Mouse (Mus musculus) brain, embryonic 18.5 days (tissue): ENCODE measurements around the gene Cdk6.

ENCODE experiments used
- DNase-seq: peaks from one replicate; pipeline ENCODE4 v3.0.0-alpha.2; 2012; ENCODE audit warnings: low read depth, low spot score

The Cdk6 gene

GRCm38 (mm10) chr5:3483054-3483722 is 141.9 kb downstream of the Cdk6 start:
- DNase-seq = no peak

DNA sequence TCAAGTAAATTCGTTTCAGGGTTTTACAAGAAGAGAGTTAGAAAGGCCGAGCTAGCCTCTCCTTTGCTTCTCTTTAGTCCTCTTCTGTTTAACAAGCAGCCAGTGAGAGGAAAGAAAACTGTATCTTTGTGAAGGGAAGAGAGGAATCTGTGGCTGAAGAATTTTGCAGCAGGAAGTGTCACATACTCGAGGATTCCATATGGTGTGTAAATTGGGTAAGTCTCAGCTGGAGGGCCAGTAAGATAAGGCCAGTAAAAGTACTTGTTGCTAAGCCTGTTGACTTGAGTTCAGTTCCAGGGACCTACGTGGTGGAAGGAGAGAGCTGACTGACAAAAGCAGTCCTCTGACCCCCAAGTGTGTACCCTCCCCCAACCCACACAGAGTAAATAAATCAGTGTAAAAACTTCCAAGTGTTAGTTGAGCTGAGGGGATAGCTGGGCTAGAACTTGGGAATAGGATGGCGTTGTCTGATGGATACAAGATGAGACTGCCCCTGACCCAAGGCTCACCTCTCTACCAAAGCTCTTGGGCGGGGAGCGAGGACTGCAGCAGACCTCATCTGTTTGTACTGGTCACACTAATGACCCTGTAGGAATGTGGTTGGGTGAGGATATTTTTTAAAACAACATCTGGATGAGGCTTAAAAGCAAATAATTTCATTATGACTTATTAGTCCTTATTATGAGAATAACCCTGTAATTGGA is 145.4 kb downstream of the Cdk6 start:
- DNase-seq = no peak

- DNase-seq = no peak
Observed at GRCm38 (mm10) chr5:3488146-3488774, 147.0 kb downstream of the Cdk6 start.

DNA sequence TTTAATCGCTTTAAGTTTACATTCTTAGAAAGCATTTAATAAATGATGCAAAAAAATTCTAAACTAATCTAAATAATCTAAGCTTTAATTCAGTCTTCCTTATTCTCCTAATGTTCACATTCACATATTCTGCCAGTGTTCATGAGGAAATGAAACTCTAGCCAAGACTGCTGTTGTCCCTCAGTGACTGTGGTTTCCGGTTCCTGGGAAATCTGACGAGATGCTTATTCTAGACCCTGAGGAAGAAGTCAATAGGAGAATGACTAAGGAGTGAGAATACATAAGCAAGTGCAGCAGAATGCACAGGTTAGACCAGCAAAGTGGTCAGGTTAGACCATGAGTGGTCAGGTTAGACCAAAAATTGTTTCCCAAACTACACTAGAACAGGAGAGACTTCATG is 149.1 kb downstream of the Cdk6 start:
- no peak for DNase-seq

GRCm38 (mm10) chr5:3491084-3491483 is 149.8 kb downstream of the Cdk6 start:
- no peak for DNase-seq

- no peak for DNase-seq
Observed at GRCm38 (mm10) chr5:3491883-3492282, 150.6 kb downstream of the Cdk6 start.

GRCm38 (mm10) chr5:3492776-3493636 is 151.7 kb downstream of the Cdk6 start:
- DNase-seq = no peak

GRCm38 (mm10) chr5:3493968-3494367 is 152.7 kb downstream of the Cdk6 start:
- DNase-seq = no peak

- no peak for DNase-seq
Observed at GRCm38 (mm10) chr5:3494452-3495187, 153.3 kb downstream of the Cdk6 start.

- no peak for DNase-seq
Observed at GRCm38 (mm10) chr5:3497505-3497925, 156.2 kb downstream of the Cdk6 start.

- no peak for DNase-seq
Observed at GRCm38 (mm10) chr5:3500298-3500697, 159.0 kb downstream of the Cdk6 start.

- no peak for DNase-seq
Observed at GRCm38 (mm10) chr5:3500957-3501563, 159.8 kb downstream of the Cdk6 start.

- no peak for DNase-seq
Observed at GRCm38 (mm10) chr5:3501564-3502001, 160.3 kb downstream of the Cdk6 start.

- DNase-seq = no peak
Observed at GRCm38 (mm10) chr5:3502610-3503350, 161.5 kb downstream of the Cdk6 start.

- no peak for DNase-seq
Observed at GRCm38 (mm10) chr5:3503373-3503772, 162.1 kb downstream of the Cdk6 start.

- DNase-seq = no peak
Observed at GRCm38 (mm10) chr5:3503836-3504323, 162.6 kb downstream of the Cdk6 start.

DNA sequence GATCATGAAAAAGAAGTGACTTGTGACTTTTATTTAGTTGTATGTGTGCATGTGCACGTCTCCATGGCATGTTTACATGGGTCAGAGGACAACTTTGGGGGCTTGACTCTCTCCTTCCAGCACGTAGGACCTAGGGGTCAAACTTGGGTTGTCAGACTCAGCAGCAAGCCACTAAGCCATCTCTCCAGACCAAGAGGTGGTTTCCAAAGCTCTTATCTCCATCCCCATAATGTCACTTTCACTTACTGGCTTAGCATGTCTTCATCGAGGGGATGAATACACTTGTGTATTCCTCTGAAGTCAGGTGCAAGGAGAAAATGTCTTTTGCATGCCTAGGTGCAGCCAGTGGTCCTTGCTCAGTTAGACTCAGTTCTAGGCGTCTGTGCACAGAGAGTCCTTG is 163.2 kb downstream of the Cdk6 start:
- no peak for DNase-seq

DNA sequence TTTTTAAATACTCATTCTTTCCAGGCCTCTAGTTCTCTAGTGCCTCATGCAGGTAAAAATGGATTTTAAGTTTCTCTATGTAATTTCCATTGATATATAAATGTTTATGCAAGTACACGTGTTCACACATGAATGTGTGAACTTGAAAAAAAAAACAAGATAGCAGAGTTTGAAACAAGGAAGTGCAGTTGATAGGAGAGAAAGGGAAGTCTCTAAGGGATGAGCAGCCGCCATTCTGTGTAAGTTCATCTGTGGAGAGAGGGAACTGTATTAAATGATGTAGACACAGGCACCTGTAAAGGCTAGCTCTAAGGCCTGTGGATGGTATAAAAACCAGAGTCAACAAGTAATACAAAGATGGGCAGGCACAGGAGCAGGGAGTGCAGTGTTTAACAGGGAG is 164.3 kb downstream of the Cdk6 start:
- no peak for DNase-seq

- DNase-seq = no peak
Observed at GRCm38 (mm10) chr5:3508480-3509381, 167.4 kb downstream of the Cdk6 start.
